Comparison of ENCODE assay signal across 21 mouse cellular contexts in genomic region chr9:95373741-95374140, GRCm38 (mm10). TPM values are rescaled to one million over a fixed set of nuclear protein-coding genes. Genes with fewer than 3 reads are reported as not detected.
DNase-seq lines count a peak whose midpoint lies in the region; ATAC-seq lines count a peak whose summit lies in the region.
"Had no signal": no experiment of that assay in that cellular context is flagged by ENCODE, and none has a peak within 500 bp of the region (broad histone marks: within the 10 kb centered on the region; RNA-seq: fewer than 3 reads in every experiment).

No protein-coding gene starts in this region.

- H3K27me3 ChIP-seq in intestine, embryonic 14.5 days (replicated peaks; ENCODE audit: control insufficient read depth, insufficient read depth, low read length) = no peaks in the 10 kb centered on the region
- H3K27me3 ChIP-seq in intestine, embryonic 15.5 days (replicated peaks) = no peaks in the 10 kb centered on the region
- no peaks in the 10 kb centered on the region for H3K27me3 ChIP-seq in forebrain, embryonic 13.5 days
- H3K27me3 ChIP-seq: embryonic facial prominence, embryonic 13.5 days; embryonic facial prominence, embryonic 15.5 days; forebrain, embryonic 12.5 days; forebrain, embryonic 15.5 days had no signal

- no peaks in the 10 kb centered on the region for H3K36me3 ChIP-seq in intestine, embryonic 14.5 days (ENCODE audit: control insufficient read depth, insufficient read depth, low read length)
- H3K36me3 ChIP-seq in intestine, embryonic 15.5 days = no peaks in the 10 kb centered on the region
- no peaks in the 10 kb centered on the region for H3K36me3 ChIP-seq in forebrain, embryonic 13.5 days (ENCODE audit: poor library complexity, severe bottlenecking)
- H3K36me3 ChIP-seq: embryonic facial prominence, embryonic 13.5 days; embryonic facial prominence, embryonic 15.5 days; forebrain, embryonic 10.5 days; forebrain, embryonic 12.5 days; forebrain, embryonic 15.5 days had no signal

- peak; percentile 0 for DNase-seq in intestine, embryonic 14.5 days (ENCODE audit: low spot score)
- peak; percentile 65 for DNase-seq in 3T3-L1 (ENCODE audit: low read depth, low spot score)
- DNase-seq in 416B (ENCODE audit: low read depth) = peak; percentile 23
- DNase-seq: adrenal gland, adult 2 months; adrenal gland, postnatal 10 days; adrenal gland, postnatal 25 days; cerebellum, adult 11 months; cerebellum, adult 18-20 months; cerebellum, adult 8-10 months; cerebellum, adult 9-11 months; cerebellum, postnatal 14 days; cerebellum, postnatal 36 days; embryo, embryonic 11 days had no signal

- WGBS in intestine, embryonic 14.5 days = 96% methylated on average over 1 of the region's 1 CpGs
- 86% methylated on average over 1 of the region's 1 CpGs for WGBS in intestine, embryonic 15.5 days
- 96% methylated on average over 1 of the region's 1 CpGs for WGBS in forebrain, embryonic 13.5 days

- no peak overlapping the region for H3K4me3 ChIP-seq in intestine, embryonic 14.5 days (ENCODE audit: low read depth, low read length)
- no peak overlapping the region for H3K4me3 ChIP-seq in intestine, embryonic 15.5 days (replicated peaks)
- H3K4me3 ChIP-seq in forebrain, embryonic 13.5 days = no peak overlapping the region
- H3K4me3 ChIP-seq: embryonic facial prominence, embryonic 13.5 days; embryonic facial prominence, embryonic 15.5 days; erythroblast, embryonic 14.5 days; forebrain, embryonic 10.5 days; forebrain, embryonic 12.5 days; forebrain, embryonic 15.5 days had no signal

- H3K9me3 ChIP-seq in intestine, embryonic 14.5 days (ENCODE audit: control insufficient read depth, low read length) = no peaks in the 10 kb centered on the region
- no peaks in the 10 kb centered on the region for H3K9me3 ChIP-seq in intestine, embryonic 15.5 days
- no peaks in the 10 kb centered on the region for H3K9me3 ChIP-seq in forebrain, embryonic 13.5 days (replicated peaks)
- H3K9me3 ChIP-seq: embryonic facial prominence, embryonic 13.5 days; embryonic facial prominence, embryonic 15.5 days; forebrain, embryonic 12.5 days had no signal

- H3K27ac ChIP-seq in intestine, embryonic 14.5 days (ENCODE audit: low read depth) = no peak overlapping the region
- no peak overlapping the region for H3K27ac ChIP-seq in intestine, embryonic 15.5 days
- no peak overlapping the region for H3K27ac ChIP-seq in forebrain, embryonic 13.5 days
- H3K27ac ChIP-seq: embryonic facial prominence, embryonic 13.5 days; embryonic facial prominence, embryonic 15.5 days; forebrain, embryonic 10.5 days; forebrain, embryonic 12.5 days; forebrain, embryonic 15.5 days had no signal

- H3K4me1 ChIP-seq in intestine, embryonic 14.5 days (replicated peaks; ENCODE audit: control insufficient read depth, insufficient read depth, low read length) = no peaks in the 10 kb centered on the region
- no peaks in the 10 kb centered on the region for H3K4me1 ChIP-seq in intestine, embryonic 15.5 days (replicated peaks)
- H3K4me1 ChIP-seq in forebrain, embryonic 13.5 days = no peaks in the 10 kb centered on the region
- H3K4me1 ChIP-seq: embryonic facial prominence, embryonic 13.5 days; embryonic facial prominence, embryonic 15.5 days; forebrain, embryonic 10.5 days; forebrain, embryonic 12.5 days; forebrain, embryonic 15.5 days had no signal

- no peak overlapping the region for H3K9ac ChIP-seq in intestine, embryonic 14.5 days (ENCODE audit: low read length)
- no peak overlapping the region for H3K9ac ChIP-seq in intestine, embryonic 15.5 days
- H3K9ac ChIP-seq in forebrain, embryonic 13.5 days = no peak overlapping the region
- H3K9ac ChIP-seq: embryonic facial prominence, embryonic 13.5 days; embryonic facial prominence, embryonic 15.5 days; forebrain, embryonic 12.5 days; forebrain, embryonic 15.5 days had no signal

- H3K4me2 ChIP-seq in intestine, embryonic 14.5 days (ENCODE audit: low read length) = no peak overlapping the region
- H3K4me2 ChIP-seq in intestine, embryonic 15.5 days (replicated peaks) = no peak overlapping the region
- H3K4me2 ChIP-seq in forebrain, embryonic 13.5 days = no peak overlapping the region
- H3K4me2 ChIP-seq: embryonic facial prominence, embryonic 13.5 days; embryonic facial prominence, embryonic 15.5 days; forebrain, embryonic 12.5 days; forebrain, embryonic 15.5 days had no signal

- ATAC-seq in intestine, embryonic 14.5 days (replicated peaks; ENCODE audit: low FRiP score, low TSS enrichment, low read depth) = no peak
- ATAC-seq in intestine, embryonic 15.5 days = no peak
- ATAC-seq in forebrain, embryonic 13.5 days = no peak
- ATAC-seq: forebrain, embryonic 15.5 days had no signal

RNA-seq across cellular contexts. Expression of gene Chst2, which starts 32.8 kb away (rescaled TPM):
- 5.1 and 7.1 TPM in 2 replicates for polyA plus RNA-seq in intestine, embryonic 14.5 days (2014; fragmentation: Nextera tagmentation; extraction: Ambion mirVana)
- 5.3 and 6.8 TPM in 2 replicates for polyA plus RNA-seq in intestine, embryonic 15.5 days (2015; fragmentation: Nextera tagmentation; extraction: Ambion mirVana)
- 8.8 and 9.6 TPM in 2 replicates for polyA plus RNA-seq in forebrain, embryonic 13.5 days (2015; fragmentation: Nextera tagmentation; extraction: Ambion mirVana)

Comparison
In these comparisons a context has a peak if more than half of its experiments do, and no peak if none do; other contexts are left out.
1. DNase-seq: peak in every context shown above with its lines; median percentile 65 in 3T3-L1; 23 in 416B; 0 in intestine, embryonic 14.5 days.